Mouse (Mus musculus): ENCODE data around the gene Nav2. TPM values are rescaled to one million over a fixed set of nuclear protein-coding genes. Genes with fewer than 3 reads are reported as not detected.

The Nav2 gene
- total RNA-seq, 1 experiment from 2014 or later = 2.0 TPM

GRCm38 (mm10) chr7:49373661-49374060, 465.1 kb downstream of the Nav2 start:
- no peak for ATAC-seq (replicated peaks; ENCODE audit: insufficient number of reproducible peaks, low FRiP score, low TSS enrichment, poor library complexity, severe bottlenecking)

GRCm38 (mm10) chr7:49375499-49375974, 467.0 kb downstream of the Nav2 start:
- no peak for ATAC-seq (replicated peaks; ENCODE audit: insufficient number of reproducible peaks, low FRiP score, low TSS enrichment, poor library complexity, severe bottlenecking)

- ATAC-seq (replicated peaks; ENCODE audit: insufficient number of reproducible peaks, low FRiP score, low TSS enrichment, poor library complexity, severe bottlenecking) = no peak
Observed at GRCm38 (mm10) chr7:49378608-49379007, 470.1 kb downstream of the Nav2 start.

- no peak for ATAC-seq (replicated peaks; ENCODE audit: insufficient number of reproducible peaks, low FRiP score, low TSS enrichment, poor library complexity, severe bottlenecking)
Observed at GRCm38 (mm10) chr7:49380940-49381339, 472.4 kb downstream of the Nav2 start.

- no peak for ATAC-seq (replicated peaks; ENCODE audit: insufficient number of reproducible peaks, low FRiP score, low TSS enrichment, poor library complexity, severe bottlenecking)
Observed at GRCm38 (mm10) chr7:49382884-49383283, 474.4 kb downstream of the Nav2 start.

GRCm38 (mm10) chr7:49388137-49388536, 479.6 kb downstream of the Nav2 start:
- no peak for ATAC-seq (replicated peaks; ENCODE audit: insufficient number of reproducible peaks, low FRiP score, low TSS enrichment, poor library complexity, severe bottlenecking)

GRCm38 (mm10) chr7:49390312-49390711, 481.8 kb downstream of the Nav2 start:
- no peak for ATAC-seq (replicated peaks; ENCODE audit: insufficient number of reproducible peaks, low FRiP score, low TSS enrichment, poor library complexity, severe bottlenecking)

- ATAC-seq (replicated peaks; ENCODE audit: insufficient number of reproducible peaks, low FRiP score, low TSS enrichment, poor library complexity, severe bottlenecking) = no peak
Observed at GRCm38 (mm10) chr7:49390829-49391228, 482.3 kb downstream of the Nav2 start.

GRCm38 (mm10) chr7:49392180-49392579, 483.7 kb downstream of the Nav2 start:
- ATAC-seq (replicated peaks; ENCODE audit: insufficient number of reproducible peaks, low FRiP score, low TSS enrichment, poor library complexity, severe bottlenecking) = no peak

GRCm38 (mm10) chr7:49392834-49393233, 484.3 kb downstream of the Nav2 start:
- no peak for ATAC-seq (replicated peaks; ENCODE audit: insufficient number of reproducible peaks, low FRiP score, low TSS enrichment, poor library complexity, severe bottlenecking)

GRCm38 (mm10) chr7:49393857-49394256, 485.3 kb downstream of the Nav2 start:
- ATAC-seq (replicated peaks; ENCODE audit: insufficient number of reproducible peaks, low FRiP score, low TSS enrichment, poor library complexity, severe bottlenecking) = no peak

GRCm38 (mm10) chr7:49396202-49396601, 487.7 kb downstream of the Nav2 start:
- peak; percentile 37; the same call in 1 of the 2 replicates for ATAC-seq (replicated peaks; ENCODE audit: insufficient number of reproducible peaks, low FRiP score, low TSS enrichment, poor library complexity, severe bottlenecking)

GRCm38 (mm10) chr7:49397441-49398003, 489.0 kb downstream of the Nav2 start:
- ATAC-seq (replicated peaks; ENCODE audit: insufficient number of reproducible peaks, low FRiP score, low TSS enrichment, poor library complexity, severe bottlenecking) = peak; percentile 67

GRCm38 (mm10) chr7:49398020-49398516, 489.6 kb downstream of the Nav2 start:
- ATAC-seq (replicated peaks; ENCODE audit: insufficient number of reproducible peaks, low FRiP score, low TSS enrichment, poor library complexity, severe bottlenecking) = 0 out of 2 replicates have a peak, but pooled peaks have one; percentile 11

- ATAC-seq (replicated peaks; ENCODE audit: insufficient number of reproducible peaks, low FRiP score, low TSS enrichment, poor library complexity, severe bottlenecking) = peak; percentile 62; the same call in 1 of the 2 replicates
Observed at GRCm38 (mm10) chr7:49399314-49399713, 490.8 kb downstream of the Nav2 start.

GRCm38 (mm10) chr7:49400463-49400862, 491.9 kb downstream of the Nav2 start:
- ATAC-seq (replicated peaks; ENCODE audit: insufficient number of reproducible peaks, low FRiP score, low TSS enrichment, poor library complexity, severe bottlenecking) = no peak

GRCm38 (mm10) chr7:49402526-49402925, 494.0 kb downstream of the Nav2 start:
- no peak for ATAC-seq (replicated peaks; ENCODE audit: insufficient number of reproducible peaks, low FRiP score, low TSS enrichment, poor library complexity, severe bottlenecking)

- no peak for ATAC-seq (replicated peaks; ENCODE audit: insufficient number of reproducible peaks, low FRiP score, low TSS enrichment, poor library complexity, severe bottlenecking)
Observed at GRCm38 (mm10) chr7:49407688-49408087, 499.2 kb downstream of the Nav2 start.

GRCm38 (mm10) chr7:49408625-49409024, 500.1 kb downstream of the Nav2 start:
- ATAC-seq (replicated peaks; ENCODE audit: insufficient number of reproducible peaks, low FRiP score, low TSS enrichment, poor library complexity, severe bottlenecking) = no peak

GRCm38 (mm10) chr7:49409265-49409664, 500.7 kb downstream of the Nav2 start:
- ATAC-seq (replicated peaks; ENCODE audit: insufficient number of reproducible peaks, low FRiP score, low TSS enrichment, poor library complexity, severe bottlenecking) = no peak

GRCm38 (mm10) chr7:49410188-49410587, 501.7 kb downstream of the Nav2 start:
- ATAC-seq (replicated peaks; ENCODE audit: insufficient number of reproducible peaks, low FRiP score, low TSS enrichment, poor library complexity, severe bottlenecking) = no peak

All from monocyte, adult 5-6 weeks (primary cell).